Mouse (Mus musculus) cortical plate, adult 2 months (tissue): ENCODE results near the gene Prpf4. TPM values are rescaled to one million over a fixed set of nuclear protein-coding genes. Genes with fewer than 3 reads are reported as not detected.

Experiments used
- H3K27ac ChIP-seq: fragments of 200-500 bp; 2 replicates; pipeline ENCODE4 v1.5.1; 2012; ENCODE audit warnings: low read length, control low read depth, inconsistent platforms; ENCODE audit not compliant: insufficient read depth
- H3K4me1 ChIP-seq: fragments of 200-500 bp; 2 replicates; pipeline ENCODE4 v1.6.1; 2011; ENCODE audit warnings: low read length; ENCODE audit not compliant: control insufficient read depth, insufficient read depth
- H3K4me3 ChIP-seq: fragments of 200-500 bp; 2 replicates; pipeline ENCODE4 v1.5.1; 2011; ENCODE audit warnings: mild to moderate bottlenecking, low read length, control low read depth; ENCODE audit not compliant: insufficient read depth
- CTCF ChIP-seq: fragments of 200-500 bp; IDR thresholded peaks from 2 replicates; pipeline ENCODE4 v1.5.1; 2011; ENCODE audit warnings: mild to moderate bottlenecking, control low read depth, low read length; ENCODE audit not compliant: insufficient read depth; ENCODE audit errors: extremely low read depth
- POLR2A ChIP-seq: fragments of 200-500 bp; IDR thresholded peaks from 2 replicates; pipeline ENCODE4 v1.6.1; 2011; ENCODE audit warnings: mild to moderate bottlenecking, low read length, control low read depth; ENCODE audit not compliant: insufficient read depth; ENCODE audit errors: extremely low read depth
- polyA plus RNA-seq: library from polyadenylated mRNA; depleted of rRNA; stranded (reverse); fragments of >200 nt; gene quantifications from 2 replicates; pipeline ENCODE4 v1.2.3, GENCODE M21; 2012

Prpf4 gene
- polyA plus RNA-seq, 1 experiment: 14.3 TPM

GRCm38 (mm10) chr4:62409615-62410014, 1.0 kb downstream of the Prpf4 start:
- Histone ChIP-seq H3K27ac (no peak overlapping the region), H3K4me1 (no peaks in the 10 kb centered on the region; the same call in 1 of the 2 replicates), H3K4me3 (no peak overlapping the region; the same call in 1 of the 2 replicates)
- TF ChIP-seq POLR2A (no peak), CTCF (no peak)

- H3K27ac ChIP-seq: no peak overlapping the region
- TF ChIP-seq CTCF: no peak
- TF ChIP-seq POLR2A: no peak
- H3K4me3 ChIP-seq: no peak overlapping the region
Observed at GRCm38 (mm10) chr4:62410325-62410724, 1.7 kb downstream of the Prpf4 start.

GRCm38 (mm10) chr4:62411606-62412005, 3.0 kb downstream of the Prpf4 start:
- H3K27ac ChIP-seq: no peak overlapping the region
- no peak overlapping the region for H3K4me3 ChIP-seq
- H3K4me1 ChIP-seq: no peaks in the 10 kb centered on the region; the same call in 1 of the 2 replicates
- TF ChIP-seq CTCF (no peak), POLR2A (no peak)

More at GRCm38 (mm10) chr4:62410325-62410724, 1.7 kb downstream of the Prpf4 start:
- no peaks in the 10 kb centered on the region; the same call in 1 of the 2 replicates for H3K4me1 ChIP-seq

- TF ChIP-seq POLR2A (no peak), CTCF (no peak)
- Histone ChIP-seq H3K4me1 (no peaks in the 10 kb centered on the region), H3K27ac (no peak overlapping the region), H3K4me3 (no peak overlapping the region)
Observed at GRCm38 (mm10) chr4:62418448-62418847, 9.9 kb downstream of the Prpf4 start.

- H3K4me1 ChIP-seq: no peaks in the 10 kb centered on the region
- no peak for TF ChIP-seq POLR2A
- no peak for TF ChIP-seq CTCF
- no peak overlapping the region for H3K4me3 ChIP-seq
- no peak overlapping the region for H3K27ac ChIP-seq
Observed at GRCm38 (mm10) chr4:62419091-62419490, 10.5 kb downstream of the Prpf4 start.

- H3K4me3 ChIP-seq: no peak overlapping the region
- TF ChIP-seq CTCF (no peak), POLR2A (no peak)
- no peak overlapping the region for H3K27ac ChIP-seq
- H3K4me1 ChIP-seq: no peaks in the 10 kb centered on the region
Observed at GRCm38 (mm10) chr4:62425891-62426290, 17.3 kb downstream of the Prpf4 start.

GRCm38 (mm10) chr4:62427978-62428758, 19.6 kb downstream of the Prpf4 start:
- H3K4me1 ChIP-seq: no peaks in the 10 kb centered on the region
- no peak overlapping the region for H3K4me3 ChIP-seq
- H3K27ac ChIP-seq: no peak overlapping the region
- TF ChIP-seq POLR2A: no peak
- TF ChIP-seq CTCF: no peak

- H3K4me1 ChIP-seq: no peaks in the 10 kb centered on the region
- H3K4me3 ChIP-seq: no peak overlapping the region
- TF ChIP-seq CTCF (no peak), POLR2A (no peak)
- H3K27ac ChIP-seq: no peak overlapping the region
Observed at GRCm38 (mm10) chr4:62429616-62430015, 21.0 kb downstream of the Prpf4 start.

GRCm38 (mm10) chr4:62430678-62431077, 22.1 kb downstream of the Prpf4 start:
- no peaks in the 10 kb centered on the region for H3K4me1 ChIP-seq
- TF ChIP-seq POLR2A (no peak), CTCF (no peak)
- no peak overlapping the region for H3K4me3 ChIP-seq
- H3K27ac ChIP-seq: no peak overlapping the region

- H3K27ac ChIP-seq: no peak overlapping the region
- no peaks in the 10 kb centered on the region for H3K4me1 ChIP-seq
- no peak overlapping the region for H3K4me3 ChIP-seq
- TF ChIP-seq POLR2A (no peak), CTCF (no peak)
Observed at GRCm38 (mm10) chr4:62431522-62431921, 22.9 kb downstream of the Prpf4 start.
